Mouse (Mus musculus) frontal cortex, postnatal 36 days (tissue): ENCODE measurements around the gene Vma21-ps.
"Not testable (repeated sequence)": the region's sequence is repeated elsewhere in the genome, so short reads cannot be mapped to it uniquely, and the experiment has no call there.

ENCODE experiments used
- DNase-seq, 2 experiments: peaks; one replicate each; pipeline ENCODE4 v3.0.0; 2022; ENCODE audit warnings: low spot score in 2 of 2

The Vma21-ps gene

GRCm38 (mm10) chr4:52497144-52497543, at the start of gene Vma21-ps:
Gene Vma21-ps, minus strand, starts transcription at chr4:52497244.
- DNase-seq = not testable (repeated sequence)

GRCm38 (mm10) chr4:52543001-52543400, 46.0 kb upstream of the Vma21-ps start:
- no peak for DNase-seq

- DNase-seq = no peak
These were observed 33.6 kb upstream of the Vma21-ps start for GRCm38 (mm10) chr4:52530636-52531035.

GRCm38 (mm10) chr4:52526464-52526863, 29.4 kb upstream of the Vma21-ps start:
- DNase-seq = no peak

- no peak for DNase-seq
These were observed 22.3 kb upstream of the Vma21-ps start for GRCm38 (mm10) chr4:52519301-52519700.

GRCm38 (mm10) chr4:52517580-52517979, 20.5 kb upstream of the Vma21-ps start:
- no peak for DNase-seq

- no peak for DNase-seq
These were observed 9.6 kb downstream of the Vma21-ps start for GRCm38 (mm10) chr4:52487486-52487885.

- no peak for DNase-seq
These were observed 23.6 kb downstream of the Vma21-ps start for GRCm38 (mm10) chr4:52473431-52473830.

- DNase-seq = peak; percentile 61 to 80
These were observed 35.7 kb downstream of the Vma21-ps start for GRCm38 (mm10) chr4:52461321-52461720.

- no peak for DNase-seq
These were observed 37.3 kb downstream of the Vma21-ps start for GRCm38 (mm10) chr4:52459726-52460125.
